Comparison of ENCODE assay signal across 9 mouse cellular contexts in genomic region chr16:10366240-10367217, GRCm38 (mm10). TPM values are rescaled to one million over a fixed set of nuclear protein-coding genes. Genes with fewer than 3 reads are reported as not detected.
DNase-seq lines count a peak whose midpoint lies in the region; ATAC-seq and TF ChIP-seq lines count a peak whose summit lies in the region.
"Had no signal": no experiment of that assay in that cellular context is flagged by ENCODE, and none has a peak within 500 bp of the region (broad histone marks: within the 10 kb centered on the region; RNA-seq: fewer than 3 reads in every experiment).

No protein-coding gene starts in this region.

- TF ChIP-seq POLR2A in limb, embryonic 14.5 days (IDR thresholded peaks at IDR 0.05; ENCODE audit: borderline replicate concordance, extremely low read depth, insufficient read depth, insufficient read length), result no peak

- no peak overlapping the region for H3K4me3 ChIP-seq in limb, embryonic 14.5 days (replicated peaks; ENCODE audit: low read length)

- H3K4me1 ChIP-seq in limb, embryonic 14.5 days (ENCODE audit: control insufficient read depth, insufficient read depth, low read length), result peaks cover 24% of the 10 kb centered on the region

- peak overlapping the region; percentile 16; the same call in 1 of the 2 replicates for H3K9ac ChIP-seq in limb, embryonic 14.5 days (ENCODE audit: low read depth, low read length, severe bottlenecking)

- H3K27me3 ChIP-seq in limb, embryonic 14.5 days (ENCODE audit: control insufficient read depth, insufficient read depth, low read length), result no peaks in the 10 kb centered on the region

- 66% methylated on average over 14 of the region's 14 CpGs for WGBS in limb, embryonic 14.5 days

- H3K9me3 ChIP-seq in limb, embryonic 14.5 days (ENCODE audit: control insufficient read depth, low read length), result no peaks in the 10 kb centered on the region

- H3K36me3 ChIP-seq in limb, embryonic 14.5 days (ENCODE audit: control insufficient read depth, insufficient read depth, low read length), result no peaks in the 10 kb centered on the region

- ATAC-seq in frontal cortex, adult (ENCODE audit: low TSS enrichment), result peak; percentile 50; the same call in 1 of the 2 replicates
- 0 out of 2 replicates have a peak, but pooled peaks have one; percentile 28 for ATAC-seq in limb, embryonic 14.5 days (ENCODE audit: low FRiP score, low read depth)
- ATAC-seq in megakaryocyte, adult 5-6 weeks (ENCODE audit: poor library complexity, severe bottlenecking), result no peak

- peak overlapping the region; percentile 72 for H3K27ac ChIP-seq in limb, embryonic 14.5 days (replicated peaks; ENCODE audit: low read depth, low read length)

- no peak overlapping the region for H3K4me2 ChIP-seq in limb, embryonic 14.5 days (replicated peaks; ENCODE audit: low read depth, low read length, severe bottlenecking)

- DNase-seq in frontal cortex, postnatal 25 days (ENCODE audit: low spot score in 2 of 2), result no peak
- DNase-seq in ovary, adult 18-20 months (ENCODE audit: low spot score), result peak; percentile 48
- no peak for DNase-seq in ovary, postnatal 10 days (ENCODE audit: low spot score)
- DNase-seq in frontal cortex, postnatal 36 days (ENCODE audit: low spot score in 2 of 2), result peak; percentile 22 to 49
- DNase-seq in limb, embryonic 14.5 days (ENCODE audit: low spot score), result peak; percentile 37
- peak; percentile 30 for DNase-seq in right cerebral cortex, postnatal 14 days

RNA-seq across cellular contexts. Expression of gene Tekt5, which starts 28.8 kb away (rescaled TPM):
- 1.2 and 1.4 TPM in 2 replicates for polyA plus RNA-seq in limb, embryonic 14.5 days (2012; rRNA removed)
- 1.1 and 2.0 TPM in 2 replicates for polyA plus RNA-seq in limb, embryonic 14.5 days (2014; fragmentation: Nextera tagmentation; extraction: Ambion mirVana)
- total RNA-seq in megakaryocyte, adult 5-6 weeks (2015), result not detected in 2 replicates
- total RNA-seq in megakaryocyte, adult 5-6 weeks (2017), result 0.12 TPM in 1 of 2 replicates, not detected in the other
- total RNA-seq: CH12.LX had no signal

RNA-seq across cellular contexts. Expression of gene Nubp1, which starts 45.2 kb away (rescaled TPM):
- 46.1 and 46.9 TPM in 2 replicates for polyA plus RNA-seq in limb, embryonic 14.5 days (2012; rRNA removed)
- polyA plus RNA-seq in limb, embryonic 14.5 days (2014; fragmentation: Nextera tagmentation; extraction: Ambion mirVana), result 59.0 and 64.6 TPM in 2 replicates
- 35.2 and 46.1 TPM in 2 replicates for total RNA-seq in megakaryocyte, adult 5-6 weeks (2015)
- total RNA-seq in megakaryocyte, adult 5-6 weeks (2017), result 49.2 and 57.1 TPM in 2 replicates

RNA-seq across cellular contexts. Expression of gene Emp2, which starts 52.8 kb away (rescaled TPM):
- polyA plus RNA-seq in limb, embryonic 14.5 days (2012; rRNA removed), result 33.9 and 35.2 TPM in 2 replicates
- 39.2 and 41.7 TPM in 2 replicates for polyA plus RNA-seq in limb, embryonic 14.5 days (2014; fragmentation: Nextera tagmentation; extraction: Ambion mirVana)
- total RNA-seq in megakaryocyte, adult 5-6 weeks (2015), result not detected in 2 replicates
- total RNA-seq in megakaryocyte, adult 5-6 weeks (2017), result 0.07 and 0.33 TPM in 2 replicates
- total RNA-seq: CH12.LX had no signal

Comparison
In these comparisons a context has a peak if more than half of its experiments do, and no peak if none do; other contexts are left out.
1. DNase-seq: peak in ovary, adult 18-20 months (single experiment), frontal cortex, postnatal 36 days (2 of 2), limb, embryonic 14.5 days (single experiment) and right cerebral cortex, postnatal 14 days (single experiment); none in frontal cortex, postnatal 25 days (0 of 2) and ovary, postnatal 10 days (single experiment).